Mouse (Mus musculus) stomach, postnatal 0 days (tissue): ENCODE measurements around the gene Cog5.

Experiments used
- CTCF ChIP-seq: IDR thresholded peaks from 2 replicates; pipeline ENCODE4 v1.5.1; 2016; ENCODE audit warnings: antibody characterized with exemption, low read depth, mild to moderate bottlenecking, moderate library complexity
- EP300 ChIP-seq: optimal IDR thresholded peaks from 2 replicates; pipeline ENCODE3; 2016; ENCODE audit warnings: antibody characterized with exemption

DNA sequence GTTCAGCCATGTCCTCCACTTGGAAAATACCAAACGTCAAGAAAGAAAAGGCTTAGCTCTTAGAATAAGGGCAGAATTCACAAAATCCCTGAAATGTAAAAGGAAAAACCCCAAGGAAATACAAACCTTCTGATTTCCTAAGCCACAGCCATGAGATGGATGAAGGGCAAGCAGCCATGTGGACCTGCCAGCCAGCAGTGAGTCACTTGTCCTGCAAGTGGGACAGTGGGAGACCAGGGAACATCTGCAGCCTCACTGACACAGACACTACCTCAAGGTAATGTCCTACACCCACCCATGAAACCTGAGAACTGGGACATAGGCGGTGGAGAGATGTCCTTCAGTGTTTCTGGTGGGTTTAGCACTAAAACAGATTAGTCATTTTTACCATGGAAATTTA is 200.1 kb downstream of the Cog5 start:
- TF ChIP-seq CTCF (no peak), EP300 (no peak)
